Comparison of ENCODE assay signal across 10 mouse cellular contexts in genomic region chr4:119903328-119903727, GRCm38 (mm10).
DNase-seq lines count a peak whose midpoint lies in the region; ATAC-seq and TF ChIP-seq lines count a peak whose summit lies in the region.
"Had no signal": no experiment of that assay in that cellular context is flagged by ENCODE, and none has a peak within 500 bp of the region (broad histone marks: within the 10 kb centered on the region; RNA-seq: fewer than 3 reads in every experiment).

No protein-coding gene starts in this region.

- H3K4me1 ChIP-seq in stomach, postnatal 0 days (replicated peaks; ENCODE audit: control insufficient read depth, insufficient read depth), result no peaks in the 10 kb centered on the region

- no peak for TF ChIP-seq EP300 in stomach, postnatal 0 days (optimal IDR thresholded peaks at IDR 0.05)

- H3K9ac ChIP-seq in stomach, postnatal 0 days (ENCODE audit: low read length), result no peak overlapping the region
- H3K9ac ChIP-seq: heart, embryonic 15.5 days had no signal

- no peak overlapping the region for H3K4me2 ChIP-seq in stomach, postnatal 0 days (replicated peaks; ENCODE audit: low read depth)
- H3K4me2 ChIP-seq: heart, embryonic 15.5 days had no signal

- peak; percentile 40 for TF ChIP-seq CTCF in stomach, postnatal 0 days (IDR thresholded peaks at IDR 0.05; ENCODE audit: low read depth)

- no peak overlapping the region for H3K4me3 ChIP-seq in stomach, postnatal 0 days (ENCODE audit: low read depth, low read length)
- H3K4me3 ChIP-seq: erythroblast, embryonic 14.5 days; heart, embryonic 15.5 days had no signal

- H3K9me3 ChIP-seq in stomach, postnatal 0 days (ENCODE audit: control insufficient read depth, low read length), result no peaks in the 10 kb centered on the region
- H3K9me3 ChIP-seq: heart, embryonic 15.5 days had no signal

- H3K36me3 ChIP-seq in stomach, postnatal 0 days (ENCODE audit: control insufficient read depth, insufficient read depth, low read length), result no peaks in the 10 kb centered on the region
- H3K36me3 ChIP-seq: heart, embryonic 15.5 days had no signal

- ATAC-seq in stomach, postnatal 0 days (ENCODE audit: low FRiP score, low TSS enrichment), result no peak

- no peak overlapping the region for H3K27ac ChIP-seq in stomach, postnatal 0 days (replicated peaks)
- H3K27ac ChIP-seq: heart, embryonic 15.5 days had no signal

- intact Hi-C loops in heart, postnatal 36 days (cut with DNase I), result no loop called here

- DNase-seq in heart, postnatal 4 days, result peak; percentile 58
- no peak for DNase-seq in heart, postnatal 36 days
- peak; percentile 74 for DNase-seq in right cerebral cortex, postnatal 14 days
- DNase-seq in right cerebral cortex, adult 18-20 months, result no peak
- DNase-seq in layer of hippocampus, postnatal 10 days (ENCODE audit: low spot score in 2 of 2), result peak; percentile 75 to 83
- no peak for DNase-seq in stomach, postnatal 0 days (ENCODE audit: low spot score)
- no peak for DNase-seq in kidney, adult 8-10 months
- DNase-seq in kidney, postnatal 14 days, result no peak

- no peaks in the 10 kb centered on the region for H3K27me3 ChIP-seq in stomach, postnatal 0 days (ENCODE audit: control insufficient read depth, insufficient read depth, low read length)
- H3K27me3 ChIP-seq: heart, embryonic 15.5 days had no signal

Comparison
In these comparisons a context has a peak if more than half of its experiments do, and no peak if none do; other contexts are left out.
1. DNase-seq: peak in heart, postnatal 4 days (single experiment), right cerebral cortex, postnatal 14 days (single experiment) and layer of hippocampus, postnatal 10 days (2 of 2); none in heart, postnatal 36 days (0 of 2), right cerebral cortex, adult 18-20 months (single experiment), stomach, postnatal 0 days (single experiment), kidney, adult 8-10 months (0 of 2) and kidney, postnatal 14 days (single experiment).